29 mouse cellular contexts compared by ENCODE assay signal in genomic region chr17:26373211-26373610, GRCm38 (mm10). TPM values are rescaled to one million over a fixed set of nuclear protein-coding genes. Genes with fewer than 3 reads are reported as not detected.
"Had no signal": no experiment of that assay in that cellular context is flagged by ENCODE, and none has a peak within 500 bp of the region (broad histone marks: within the 10 kb centered on the region; RNA-seq: fewer than 3 reads in every experiment).

No protein-coding gene starts in this region.

- H3K27ac ChIP-seq: limb, embryonic 10.5 days; limb, embryonic 12.5 days; limb, embryonic 13.5 days; limb, embryonic 15.5 days; liver, embryonic 12.5 days; liver, embryonic 13.5 days; liver, embryonic 14.5 days; liver, embryonic 15.5 days; lung, embryonic 15.5 days; macrophage; midbrain, embryonic 10.5 days; midbrain, embryonic 12.5 days; midbrain, embryonic 13.5 days; midbrain, embryonic 15.5 days; neural tube, embryonic 12.5 days; neural tube, embryonic 13.5 days had no signal

- H3K4me1 ChIP-seq: limb, embryonic 10.5 days; liver, embryonic 12.5 days; liver, embryonic 15.5 days; midbrain, embryonic 10.5 days; midbrain, embryonic 12.5 days; midbrain, embryonic 13.5 days; neural tube, embryonic 12.5 days had no signal

- H3K9me3 ChIP-seq: limb, embryonic 10.5 days; limb, embryonic 12.5 days; limb, embryonic 13.5 days; limb, embryonic 15.5 days; liver, embryonic 12.5 days; liver, embryonic 13.5 days; liver, embryonic 15.5 days; lung, embryonic 15.5 days; megakaryocyte, embryonic 14.5 days; midbrain, embryonic 10.5 days; midbrain, embryonic 12.5 days; midbrain, embryonic 13.5 days; midbrain, embryonic 15.5 days; neural tube, embryonic 12.5 days; neural tube, embryonic 13.5 days had no signal

- H3K4me3 ChIP-seq: limb, embryonic 10.5 days; limb, embryonic 12.5 days; limb, embryonic 13.5 days; limb, embryonic 15.5 days; liver, embryonic 12.5 days; liver, embryonic 13.5 days; liver, embryonic 15.5 days; lung, embryonic 15.5 days; megakaryocyte, embryonic 14.5 days; midbrain, embryonic 10.5 days; midbrain, embryonic 12.5 days; midbrain, embryonic 13.5 days; midbrain, embryonic 15.5 days; myocyte; neural tube, embryonic 12.5 days; neural tube, embryonic 13.5 days had no signal

- H3K27me3 ChIP-seq: limb, embryonic 12.5 days; limb, embryonic 13.5 days; lung, embryonic 15.5 days; midbrain, embryonic 12.5 days; midbrain, embryonic 13.5 days; midbrain, embryonic 15.5 days; neural tube, embryonic 12.5 days; neural tube, embryonic 13.5 days had no signal

- DNase-seq: liver; liver, embryonic 13.5 days; liver, postnatal 0 days; lung, adult 18-20 months; lung, adult 2 months; lung, embryonic 14.5 days; lung, postnatal 10 days; lung, postnatal 14 days; lung, postnatal 36 days; lung, postnatal 4 days; midbrain, embryonic 14.5 days had no signal

- H3K36me3 ChIP-seq: limb, embryonic 10.5 days; limb, embryonic 12.5 days; limb, embryonic 13.5 days; limb, embryonic 15.5 days; liver, embryonic 12.5 days; liver, embryonic 13.5 days; liver, embryonic 15.5 days; lung, embryonic 15.5 days; midbrain, embryonic 10.5 days; midbrain, embryonic 12.5 days; midbrain, embryonic 13.5 days; midbrain, embryonic 15.5 days; neural tube, embryonic 12.5 days; neural tube, embryonic 13.5 days had no signal

RNA-seq across cellular contexts. Expression of gene Neurl1b, which starts 41.4 kb away (rescaled TPM):
- total RNA-seq: monocyte, adult 5-6 weeks had no signal
